Mouse (Mus musculus) urinary bladder, postnatal 10 days (tissue): ENCODE results near the gene Fxyd2.

ENCODE experiments used
- DNase-seq: peaks from one replicate; pipeline ENCODE4 v3.0.0; 2022; ENCODE audit warnings: low spot score

Fxyd2 gene

DNA sequence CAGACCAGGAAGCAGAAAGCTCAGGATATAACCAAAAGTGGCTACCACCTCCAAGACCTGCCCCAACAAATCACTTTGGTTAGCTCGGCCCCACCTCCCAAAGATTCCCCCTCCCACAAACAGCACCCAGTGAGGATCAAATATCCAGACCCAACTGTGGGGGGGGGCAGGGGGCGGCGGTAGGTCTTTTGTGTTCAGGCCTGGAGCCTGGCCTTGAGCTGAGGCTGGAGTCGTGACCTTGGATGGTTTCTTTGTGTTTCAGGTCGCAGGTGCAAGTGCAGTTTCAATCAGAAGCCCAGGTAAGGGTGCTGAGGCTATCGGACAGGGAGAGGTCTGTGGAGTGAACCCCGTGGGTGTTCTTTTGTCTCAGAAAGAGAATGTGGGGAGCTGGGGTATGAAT is 8.2 kb upstream of the Fxyd2 start:
- no peak for DNase-seq

DNA sequence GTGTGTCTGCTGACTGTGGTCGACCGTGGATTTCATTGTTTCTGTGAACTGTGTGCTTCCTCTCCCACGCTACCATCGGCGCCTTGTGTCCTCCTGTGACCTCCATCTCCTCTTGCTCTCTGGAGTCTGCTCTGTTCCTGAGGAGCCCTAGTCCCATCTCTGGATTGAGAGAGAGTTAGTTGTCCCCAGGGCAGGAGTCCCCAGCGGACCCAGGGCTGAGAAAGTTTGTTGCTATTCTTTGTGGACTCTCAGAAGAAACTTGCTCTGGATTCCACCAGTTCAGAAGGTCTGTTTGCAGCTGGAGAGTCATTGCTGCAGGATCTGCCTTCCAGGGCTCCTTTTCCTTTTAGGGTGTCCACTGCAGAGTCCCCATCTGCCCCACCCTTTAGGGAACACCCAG is 4.3 kb upstream of the Fxyd2 start:
- no peak for DNase-seq

DNA sequence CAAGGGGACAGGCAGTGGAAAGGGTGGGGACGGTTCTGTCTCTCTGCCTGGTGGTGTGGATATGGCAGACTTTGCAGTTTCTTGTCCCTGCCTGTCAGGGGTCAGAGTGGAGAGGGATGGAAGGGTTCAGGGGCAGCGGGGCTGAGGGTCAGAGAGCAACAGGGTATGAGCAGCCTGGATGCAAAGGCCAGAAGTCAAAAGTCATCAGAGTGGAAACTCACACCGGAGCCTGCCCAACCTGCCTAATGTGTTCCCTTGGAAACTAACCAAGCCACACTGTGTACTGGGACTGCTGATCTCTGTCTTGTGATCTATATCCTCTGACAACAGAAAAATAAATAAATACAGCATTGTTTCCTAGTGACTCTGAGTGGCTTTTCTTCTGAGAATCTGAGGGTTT is 3.7 kb upstream of the Fxyd2 start:
- DNase-seq = no peak

DNA sequence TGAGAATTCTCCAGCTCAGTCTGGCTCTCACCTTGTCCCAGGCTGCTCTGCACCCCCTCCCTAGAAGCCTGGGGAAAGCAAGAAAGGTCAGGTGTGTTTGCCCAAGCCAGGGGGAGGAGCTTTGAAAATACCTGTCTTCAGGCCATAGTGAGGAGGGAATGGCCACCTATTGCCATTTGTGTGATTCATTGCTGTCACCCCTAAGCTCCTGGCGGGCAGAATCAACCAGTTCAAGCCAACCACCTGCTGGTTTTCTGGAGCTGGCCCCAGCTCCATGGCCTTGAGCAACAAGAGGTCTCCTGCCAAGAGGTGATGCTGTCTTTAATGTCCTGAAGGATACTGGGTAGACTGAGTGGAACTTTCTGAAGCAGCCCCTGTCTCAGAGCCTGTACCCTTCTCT is 1.1 kb upstream of the Fxyd2 start:
- DNase-seq = no peak

DNA sequence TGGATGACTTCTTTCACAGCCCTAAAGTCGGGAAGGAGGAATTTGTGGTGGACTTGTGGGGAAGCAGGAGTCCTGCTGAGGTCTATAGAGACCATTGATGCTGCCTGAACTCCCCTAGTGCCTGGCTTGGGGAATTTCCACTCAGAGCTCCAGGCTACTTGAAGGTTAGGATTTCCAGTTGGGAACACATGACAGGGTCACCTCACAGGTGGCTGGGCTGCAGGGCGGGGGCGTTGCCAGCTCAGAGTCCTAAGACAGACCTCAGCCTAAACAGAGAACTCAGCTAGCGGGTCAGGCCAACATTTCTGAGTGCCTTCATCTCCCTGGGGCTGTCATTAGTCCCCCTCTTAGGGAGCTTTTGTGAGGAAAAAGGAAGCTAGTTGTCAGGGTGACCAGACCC is 2.4 kb downstream of the Fxyd2 start:
- no peak for DNase-seq

DNA sequence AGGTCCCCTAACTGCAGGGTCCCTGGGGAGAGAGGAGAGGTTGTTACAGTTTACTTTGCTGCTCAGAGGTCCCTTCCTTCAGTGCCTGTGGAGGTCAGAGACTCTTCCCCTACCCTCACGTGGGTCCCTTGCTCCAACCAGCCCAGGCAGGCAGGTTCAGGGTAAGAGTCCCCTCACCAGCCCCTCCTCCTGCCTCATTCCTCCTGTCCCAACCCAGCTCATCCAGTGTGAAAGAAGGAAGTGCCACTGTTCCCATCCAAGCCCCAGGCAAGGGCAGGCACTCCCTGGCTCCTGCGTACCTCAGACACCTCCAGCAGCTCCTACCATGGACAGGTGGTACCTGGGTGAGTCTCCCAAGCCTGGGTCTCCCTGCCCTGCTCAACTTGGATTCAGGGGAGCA is 3.5 kb downstream of the Fxyd2 start:
- no peak for DNase-seq

DNA sequence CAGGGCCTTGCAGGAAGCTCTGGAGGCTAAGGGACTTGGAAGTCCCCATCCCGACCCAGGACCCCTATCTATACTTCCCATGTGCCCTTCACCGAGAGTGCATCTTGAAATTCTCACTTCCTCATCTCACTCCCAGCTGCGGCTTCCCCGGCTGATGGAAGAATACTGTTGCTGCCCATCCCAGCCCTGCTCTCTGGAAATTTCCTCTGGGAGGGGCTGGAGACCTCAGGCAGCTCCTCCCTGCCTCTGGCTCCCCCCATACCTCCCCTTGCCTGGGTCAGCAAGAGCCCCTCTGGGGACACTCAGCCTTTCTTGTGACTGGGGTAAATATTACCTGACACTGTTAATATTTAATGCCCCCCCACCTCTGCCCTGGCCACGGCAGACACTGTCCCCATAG is 6.2 kb downstream of the Fxyd2 start:
- no peak for DNase-seq

DNA sequence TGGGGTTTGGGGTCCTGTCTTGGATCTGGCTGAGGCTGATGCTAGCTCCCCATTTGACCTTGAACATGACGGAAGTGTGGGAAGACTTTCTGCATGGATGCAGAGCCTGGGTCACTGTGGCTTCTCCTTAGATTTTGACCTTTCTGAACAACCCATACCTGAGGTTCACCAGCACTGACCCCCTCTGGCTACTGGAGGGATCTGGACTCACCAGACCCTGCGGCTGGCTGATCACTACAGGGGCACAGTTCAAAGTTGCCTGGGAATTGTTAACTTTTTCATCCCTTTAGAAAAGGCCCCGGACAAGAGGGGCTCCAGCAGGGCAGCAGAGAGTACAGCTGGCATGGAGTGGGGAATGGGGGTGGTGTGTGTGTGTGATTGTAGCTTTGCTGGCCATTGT is 7.3 kb downstream of the Fxyd2 start:
- DNase-seq = no peak

DNA sequence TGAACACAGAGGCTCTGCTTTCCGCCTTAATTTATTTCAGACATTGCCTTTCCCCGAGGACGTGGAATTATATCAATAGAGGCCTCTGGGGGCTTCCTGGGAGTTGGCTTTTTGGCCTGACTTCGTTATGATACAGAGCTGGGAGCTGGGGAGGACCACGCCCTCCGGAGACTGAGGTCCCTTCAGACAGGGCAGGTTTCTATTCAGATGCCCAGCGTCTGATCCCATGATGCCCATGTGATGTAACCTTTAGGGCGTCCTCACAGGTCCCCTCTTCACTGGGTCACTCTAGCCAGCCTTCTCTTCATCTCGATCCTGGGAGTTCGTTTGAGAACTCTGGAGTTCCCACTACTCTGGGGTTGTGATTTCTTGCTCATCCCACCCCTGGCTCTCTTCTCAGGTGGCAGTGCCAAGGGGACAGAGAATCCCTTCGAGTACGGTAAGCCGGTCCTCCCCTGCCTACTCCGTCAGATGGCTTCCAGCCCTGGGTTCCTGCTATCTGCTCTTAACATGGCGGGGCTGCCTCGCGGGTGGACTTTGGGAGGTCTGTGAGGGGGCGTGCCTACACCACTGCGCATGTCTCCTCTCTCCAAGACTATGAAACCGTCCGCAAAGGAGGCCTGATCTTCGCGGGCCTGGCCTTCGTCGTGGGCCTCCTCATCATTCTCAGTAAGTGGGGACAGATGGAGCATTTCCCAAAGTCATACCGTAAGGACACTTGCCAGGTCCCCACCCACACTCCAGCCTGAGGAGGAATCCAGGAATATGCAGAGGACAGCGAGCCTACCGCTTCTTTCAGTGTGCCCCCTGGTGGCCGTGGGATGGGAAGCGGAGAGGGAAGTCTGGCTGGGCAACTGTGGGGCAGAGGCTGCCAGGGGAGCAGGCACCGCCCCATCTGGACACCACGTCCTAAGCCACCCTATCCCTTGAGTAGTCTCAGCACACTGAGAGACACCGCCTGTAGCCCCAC is 8.5 kb downstream of the Fxyd2 start:
- no peak for DNase-seq

DNA sequence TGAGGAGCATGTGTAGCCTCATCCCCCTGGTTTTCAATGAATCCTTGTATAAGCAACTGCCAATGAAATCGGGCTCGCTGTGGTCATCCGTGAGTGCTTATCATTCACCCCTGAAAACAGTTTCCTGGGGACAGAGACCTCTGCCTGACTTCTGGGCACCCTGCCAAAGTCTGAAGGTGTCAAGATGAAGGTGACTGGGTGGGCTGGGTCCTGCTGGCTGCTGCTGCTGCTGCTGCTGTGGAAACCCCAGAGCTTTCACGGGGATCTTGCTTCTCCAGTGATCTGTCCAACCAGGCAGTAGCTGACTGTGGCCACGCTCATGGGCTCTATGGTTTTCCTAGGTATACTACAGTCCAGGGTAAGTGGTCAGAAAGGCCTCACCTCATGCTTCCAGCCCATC is 10.7 kb downstream of the Fxyd2 start:
- DNase-seq = no peak

DNA sequence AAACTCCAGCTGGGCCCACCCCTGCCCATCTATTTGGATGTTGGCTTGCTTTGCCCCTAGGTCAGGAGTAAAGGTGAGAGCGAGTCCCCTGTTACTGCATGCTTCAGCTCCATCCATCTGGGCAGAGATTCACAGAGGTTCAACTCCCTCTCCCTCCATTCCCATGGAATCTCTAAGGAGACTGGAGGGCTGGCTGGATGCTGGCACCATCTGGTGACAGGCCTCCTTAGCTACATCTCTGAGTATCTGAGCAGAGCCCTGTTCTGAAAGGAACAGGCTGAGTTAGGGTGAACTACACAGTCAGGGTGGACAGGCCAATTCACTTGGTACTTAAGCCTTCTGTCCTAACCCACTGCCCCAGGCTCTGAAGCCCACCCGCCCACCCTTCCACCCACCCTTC is 11.1 kb downstream of the Fxyd2 start:
- no peak for DNase-seq

DNA sequence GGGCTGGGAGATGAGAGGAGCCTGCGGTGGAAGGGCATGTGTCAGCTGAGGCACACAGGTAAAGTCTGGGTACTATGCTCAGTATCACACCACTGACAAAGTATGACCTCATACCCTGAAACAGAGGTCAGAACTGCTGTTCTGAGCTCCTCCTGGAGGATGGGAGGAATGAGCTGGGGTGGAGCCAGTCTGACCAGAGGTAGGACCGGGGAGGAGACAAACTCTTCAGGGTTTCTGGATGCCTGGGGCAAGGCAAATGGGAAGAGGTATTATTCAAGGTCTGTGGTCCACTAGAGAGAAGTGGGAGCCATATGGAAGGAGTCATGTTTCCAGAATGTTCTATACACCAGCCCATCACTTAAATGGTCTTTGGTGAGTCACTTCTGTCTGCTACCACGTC is 11.6 kb downstream of the Fxyd2 start:
- no peak for DNase-seq

DNA sequence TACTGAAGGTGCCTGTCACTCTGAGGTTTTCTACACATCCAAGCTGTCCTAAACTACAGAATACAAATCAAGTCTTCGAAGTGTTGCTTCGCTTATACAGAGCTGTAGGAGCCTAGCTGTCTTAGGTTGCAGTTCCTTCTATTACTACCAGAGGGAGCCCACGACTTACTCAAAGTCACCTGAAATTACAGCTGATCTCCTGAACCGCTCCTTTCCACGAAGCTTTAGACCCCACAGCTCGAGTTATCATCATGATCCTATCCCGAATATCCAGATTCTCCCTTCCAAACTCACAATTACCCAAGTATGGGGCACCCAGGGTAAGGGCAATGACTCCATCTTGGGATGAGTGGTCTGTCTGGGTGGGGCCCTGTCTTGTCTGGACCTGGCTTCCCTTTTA is 12.3 kb downstream of the Fxyd2 start:
- DNase-seq = no peak

DNA sequence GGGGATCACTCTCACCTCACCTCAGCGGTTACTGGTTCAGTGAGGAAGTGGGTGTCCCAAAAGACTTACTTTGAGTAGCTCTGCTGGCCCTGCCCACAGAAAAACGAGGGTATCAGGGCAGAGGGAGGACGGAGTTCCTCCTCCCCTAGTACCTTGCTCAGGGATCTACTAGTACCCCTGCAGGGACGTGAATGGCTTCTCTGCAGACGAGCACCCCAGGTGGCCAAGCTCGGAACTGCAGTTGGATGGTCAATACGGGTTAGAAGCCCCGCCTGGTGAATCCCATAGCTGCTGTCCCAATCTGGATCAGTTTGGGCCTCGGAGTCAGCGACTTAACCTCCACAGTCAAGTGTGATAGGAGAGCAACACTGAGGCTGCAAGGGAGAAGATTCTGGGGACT is 12.8 kb downstream of the Fxyd2 start:
- DNase-seq = peak; percentile 73

DNA sequence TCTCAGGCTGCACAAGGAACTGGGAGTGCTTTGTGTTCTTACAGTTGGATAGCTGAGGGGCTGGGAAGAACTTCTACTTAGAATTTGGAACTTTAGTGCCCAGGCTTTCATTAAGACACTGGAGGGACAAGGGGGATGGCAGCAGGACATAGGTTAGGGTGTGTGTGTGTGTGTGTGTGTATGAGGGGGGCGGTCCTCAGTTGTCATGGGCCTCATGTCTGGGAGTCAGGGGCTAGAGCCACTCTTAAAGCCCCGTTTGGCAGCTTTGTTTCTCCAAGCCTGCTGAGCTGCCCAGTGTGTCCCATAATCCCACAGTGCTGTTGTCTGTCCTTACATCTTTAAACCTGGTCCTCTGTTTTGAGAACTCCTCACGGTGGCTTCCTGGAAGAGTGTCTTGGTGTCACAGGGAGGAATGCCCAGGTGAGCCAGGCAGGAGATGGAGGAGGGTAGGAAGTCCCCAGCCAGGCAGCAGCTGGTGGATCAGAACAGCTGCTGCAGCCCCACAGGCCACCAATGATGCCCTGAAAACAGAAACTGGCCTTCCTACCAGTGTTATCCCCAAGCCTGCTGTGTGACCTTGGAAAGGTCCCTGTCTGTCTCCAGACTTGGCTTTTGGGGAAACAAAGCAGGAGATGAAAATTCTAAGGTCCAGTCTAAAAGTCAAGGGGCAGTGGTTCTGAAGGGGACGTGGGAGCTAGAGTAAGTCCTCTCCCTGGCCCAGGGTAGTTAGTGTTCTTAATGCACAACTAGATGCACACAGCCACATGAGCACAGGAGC is 13.4 kb downstream of the Fxyd2 start:
- no peak for DNase-seq

DNA sequence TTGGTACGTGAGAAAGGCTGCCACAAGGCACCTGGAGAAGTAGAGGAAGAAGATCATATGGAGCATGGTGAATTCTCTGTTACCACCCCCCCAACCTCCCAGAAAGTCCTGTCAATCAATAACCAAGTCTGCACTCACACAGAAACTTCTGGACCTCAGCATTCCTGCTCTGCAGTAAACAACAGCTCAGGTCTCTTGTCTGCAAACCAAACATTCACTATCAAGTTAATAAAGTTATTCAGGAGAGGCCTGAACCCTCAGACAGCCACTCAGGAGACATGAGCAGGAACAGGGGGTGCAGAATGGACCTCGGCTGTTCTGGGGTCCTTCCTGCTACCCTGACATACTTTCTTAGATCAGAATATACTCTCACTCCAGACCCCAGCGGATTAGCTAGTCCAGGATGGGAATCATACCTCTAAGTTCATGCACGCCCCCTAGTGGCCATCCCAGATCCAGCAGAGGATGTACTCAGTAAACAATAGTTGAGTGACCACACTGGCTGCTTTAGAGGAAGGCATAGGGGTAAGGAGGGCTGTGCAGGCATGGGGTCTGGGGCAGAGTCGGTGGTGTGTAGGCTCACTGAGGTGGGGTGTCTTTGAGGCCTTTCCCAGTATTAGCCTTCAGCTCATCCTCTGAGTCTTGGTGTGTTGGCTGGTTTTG is 14.1 kb downstream of the Fxyd2 start:
- DNase-seq = no peak

DNA sequence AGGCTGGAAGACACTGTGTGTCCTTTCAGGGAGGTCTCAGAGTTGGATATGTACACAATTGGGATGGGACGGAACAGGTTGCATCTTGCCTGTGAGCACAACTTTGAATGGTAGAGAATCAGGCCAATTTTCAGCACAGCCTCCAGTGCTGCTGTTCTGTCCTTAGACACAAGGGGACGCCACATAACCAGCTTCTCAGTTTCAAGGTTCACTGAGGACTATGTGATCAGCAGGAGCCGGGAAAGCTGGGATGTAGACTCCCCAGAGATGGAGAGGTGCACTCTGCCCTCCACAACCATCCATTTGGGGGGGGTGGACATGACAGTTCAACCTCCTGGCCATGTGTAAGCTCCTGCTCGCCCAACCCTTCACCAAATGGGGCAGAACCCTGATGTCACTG is 16.4 kb downstream of the Fxyd2 start:
- no peak for DNase-seq

DNA sequence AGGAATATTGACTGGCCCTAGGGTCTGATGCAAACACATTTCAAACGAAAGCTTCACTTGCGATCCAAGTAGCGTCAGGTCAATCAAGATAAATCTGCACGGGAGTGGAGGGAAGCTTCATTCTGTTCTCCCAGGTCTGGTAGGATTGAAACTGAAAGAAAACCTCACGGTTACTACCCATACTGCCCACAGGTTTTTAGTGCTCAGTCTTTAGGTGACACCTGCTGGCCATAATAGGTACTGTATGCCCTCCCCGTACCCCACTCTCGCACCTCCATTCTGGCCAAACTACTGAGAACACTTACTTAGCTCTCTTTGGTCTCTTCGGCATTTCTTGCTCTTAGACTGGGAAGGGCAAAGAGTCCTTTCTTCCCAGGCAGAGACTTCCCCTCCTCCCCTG is 17.8 kb downstream of the Fxyd2 start:
- no peak for DNase-seq

DNA sequence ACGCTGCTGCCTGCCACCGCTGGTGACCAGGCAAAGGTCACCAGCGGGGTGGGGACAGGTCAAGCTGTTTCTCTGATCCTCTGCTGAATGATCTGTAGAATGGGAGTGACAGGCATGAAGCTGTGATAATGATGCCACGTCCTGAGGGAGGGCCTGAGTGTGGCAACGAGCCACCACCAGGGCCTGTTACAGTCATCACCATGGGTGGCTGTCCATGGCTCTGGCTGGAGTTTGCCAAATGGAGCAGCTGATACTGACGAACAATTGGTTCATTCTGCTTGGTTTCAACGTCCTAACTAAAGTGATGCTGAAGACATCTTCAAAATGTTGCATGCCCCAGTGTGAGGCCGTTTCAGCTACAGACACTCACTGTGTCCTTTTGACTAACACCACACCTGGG is 18.8 kb downstream of the Fxyd2 start:
- DNase-seq = no peak

DNA sequence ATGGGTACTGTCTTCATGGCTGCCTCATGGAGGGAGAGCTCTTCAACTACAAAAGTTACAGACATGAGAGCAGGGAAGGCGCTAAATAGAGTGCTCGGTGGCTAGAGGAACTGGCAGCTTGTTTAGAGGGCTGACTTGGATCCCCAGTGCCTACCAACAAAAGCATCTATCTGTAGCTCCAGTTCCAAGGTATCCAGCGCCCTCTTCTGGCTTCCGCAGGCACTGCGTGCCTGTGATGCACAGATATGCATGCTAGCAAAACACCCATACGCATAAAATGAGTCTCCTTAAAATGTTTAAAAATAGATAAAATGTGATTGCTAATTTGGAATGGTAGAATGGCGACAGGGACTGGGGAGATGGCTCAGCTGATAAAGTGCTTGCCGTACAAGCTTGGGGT is 21.7 kb downstream of the Fxyd2 start:
- DNase-seq = no peak

DNA sequence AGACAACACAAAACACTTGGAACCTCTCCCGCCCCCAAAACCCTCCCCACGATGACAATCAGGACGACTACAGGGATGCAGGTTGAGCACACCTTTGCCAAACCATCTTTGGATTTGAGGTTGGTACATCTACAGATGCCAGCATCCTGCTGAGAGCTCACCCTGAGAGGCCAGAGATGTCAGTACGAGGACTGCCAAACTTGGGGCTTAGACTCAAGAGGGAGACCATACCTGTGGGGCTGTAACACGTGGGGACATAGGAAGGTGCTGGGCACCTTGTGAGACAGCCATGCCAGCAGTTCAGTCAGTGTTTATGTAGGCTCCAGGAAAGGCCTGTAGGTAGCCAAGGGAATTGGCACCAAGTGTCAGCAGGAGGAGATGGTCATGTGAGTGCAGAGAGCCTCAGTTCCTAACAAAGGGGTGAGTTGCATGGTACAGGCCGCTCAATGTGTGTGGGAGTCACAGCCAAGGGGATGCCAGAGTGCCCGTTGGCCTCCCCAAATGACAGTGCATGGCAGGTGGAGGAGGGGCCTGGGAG is 23.4 kb downstream of the Fxyd2 start:
- DNase-seq = no peak

DNA sequence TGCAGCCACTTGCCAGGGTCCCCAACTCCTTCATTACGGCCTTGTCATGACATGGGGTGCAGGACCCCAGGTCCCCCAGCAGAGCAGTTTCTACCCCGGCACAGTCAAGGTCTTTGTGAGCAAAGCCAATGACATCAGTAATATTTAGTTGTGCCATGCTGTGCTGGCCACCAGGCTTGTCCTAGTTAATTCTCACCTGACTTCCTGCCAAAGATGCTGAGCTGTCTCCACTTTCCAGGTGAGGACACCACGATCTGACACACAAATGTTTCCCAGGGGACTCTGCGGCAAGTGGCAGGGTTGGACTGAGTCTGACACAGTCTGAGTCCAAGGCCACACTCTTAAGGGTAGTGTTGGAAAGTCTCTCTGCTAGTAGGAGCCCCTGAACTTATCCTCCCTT is 27.0 kb downstream of the Fxyd2 start, which contains the start of gene Dscaml1:
TSS of gene Dscaml1 (plus strand) at position 173 of the 400 bp plus-strand sequence.
- DNase-seq = no peak

DNA sequence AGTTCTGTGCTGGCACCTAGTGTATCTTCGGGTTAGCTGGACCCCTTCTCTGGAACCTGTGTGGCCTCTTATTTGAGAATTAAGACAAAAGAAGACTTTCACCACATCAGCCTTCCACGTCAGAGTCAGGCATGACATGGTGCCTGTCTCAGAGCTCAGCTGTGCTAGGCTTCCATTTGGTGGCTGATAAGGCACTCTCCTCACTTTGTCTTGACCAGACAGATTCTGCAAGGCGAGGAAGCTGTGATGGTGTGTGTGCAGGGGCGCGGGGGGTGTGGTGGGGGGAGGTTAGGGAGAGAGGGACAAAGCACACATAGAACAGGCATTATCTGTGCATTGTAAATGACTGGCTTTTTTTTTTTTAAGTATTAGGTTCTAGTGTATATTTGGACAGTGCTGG is 29.9 kb downstream of the Fxyd2 start:
- no peak for DNase-seq
